Mouse (Mus musculus): ENCODE measurements at regions not wholly inside any gene's neighbourhood (a gene's known extent, or its start where the extent isn't known, plus 50 kb on each side); places are given as distances from the start of the nearest gene placed in this dataset.
A peak's percentile ranks its signal among the peaks of the same experiment; 100 is the strongest.

- WGBS, result 75% methylated on average over 8 of the region's 8 CpGs
- Histone ChIP-seq H3K27ac (no peak overlapping the region), H3K36me3 (replicated peaks) (no peaks in the 10 kb centered on the region), H3K9me3 (no peaks in the 10 kb centered on the region), H3K27me3 (replicated peaks) (no peaks in the 10 kb centered on the region), H3K4me2 (no peak overlapping the region), H3K9ac (no peak overlapping the region), H3K4me3 (no peak overlapping the region), H3K4me1 (peaks cover 4% of the 10 kb centered on the region; the same call in 1 of the 2 replicates)
- no peak for ATAC-seq (replicated peaks)
Measured at GRCm38 (mm10) chr11:114128841-114129240, 62.0 kb upstream of the Sdk2 start.

- WGBS, result 32% methylated on average over 8 of the region's 8 CpGs
- no peak for ATAC-seq (replicated peaks)
- Histone ChIP-seq H3K9me3 (no peaks in the 10 kb centered on the region), H3K27ac (no peak overlapping the region), H3K36me3 (replicated peaks) (no peaks in the 10 kb centered on the region), H3K4me1 (peaks cover 4% of the 10 kb centered on the region; the same call in 1 of the 2 replicates), H3K27me3 (replicated peaks) (no peaks in the 10 kb centered on the region), H3K9ac (no peak overlapping the region), H3K4me3 (no peak overlapping the region), H3K4me2 (no peak overlapping the region)
Measured at GRCm38 (mm10) chr11:114127426-114127825, 60.6 kb upstream of the Sdk2 start.

GRCm38 (mm10) chr11:114122175-114122574, 55.3 kb upstream of the Sdk2 start:
- no peak overlapping the region for H3K4me3 ChIP-seq
- WGBS, result 45% methylated on average over 12 of the region's 13 CpGs
- no peaks in the 10 kb centered on the region for H3K27me3 ChIP-seq (replicated peaks)
- no peak overlapping the region for H3K4me2 ChIP-seq
- peaks cover 10% of the 10 kb centered on the region for H3K4me1 ChIP-seq
- H3K9me3 ChIP-seq, result no peaks in the 10 kb centered on the region
- ATAC-seq (replicated peaks), result no peak
- H3K36me3 ChIP-seq (replicated peaks), result no peaks in the 10 kb centered on the region
- H3K27ac ChIP-seq, result peak overlapping the region; percentile 25; the same call in 1 of the 2 replicates
- H3K9ac ChIP-seq, result no peak overlapping the region

- 52% methylated on average over 9 of the region's 9 CpGs for WGBS
- no peak for ATAC-seq (replicated peaks)
- Histone ChIP-seq H3K4me1 (peaks cover 6% of the 10 kb centered on the region), H3K27me3 (replicated peaks) (no peaks in the 10 kb centered on the region), H3K9ac (no peak overlapping the region), H3K9me3 (no peaks in the 10 kb centered on the region), H3K36me3 (replicated peaks) (no peaks in the 10 kb centered on the region), H3K4me2 (no peak overlapping the region), H3K27ac (0 out of 2 replicates have a peak overlapping the region, but pooled peaks have one; percentile 8), H3K4me3 (no peak overlapping the region)
Measured at GRCm38 (mm10) chr11:114119135-114119534, 52.3 kb upstream of the Sdk2 start.
